Mouse (Mus musculus) E14TG2a.4 (cell line): ENCODE measurements around the gene Cers5.

ENCODE experiments used
- H3K27me3 ChIP-seq: 2 replicates; pipeline ENCODE4 v1.6.1; 2014; ENCODE audit warnings: low read length, control low read depth; ENCODE audit not compliant: insufficient read depth
- H3K36me3 ChIP-seq: 2 replicates; pipeline ENCODE4 v1.6.1; 2014; ENCODE audit warnings: low read length, control low read depth; ENCODE audit not compliant: insufficient read depth
- H3K4me1 ChIP-seq: replicated peaks from 2 replicates; pipeline ENCODE4 v1.6.1; 2014; ENCODE audit warnings: low read depth, low read length, control low read depth
- H3K4me3 ChIP-seq: replicated peaks from 2 replicates; pipeline ENCODE4 v1.5.1; 2014; ENCODE audit warnings: mild to moderate bottlenecking, low read length
- H3K9me3 ChIP-seq: 2 replicates; pipeline ENCODE4 v1.6.1; 2014; ENCODE audit warnings: low read length, control low read depth
- CTCF ChIP-seq: conservative IDR thresholded peaks from 2 replicates; pipeline ENCODE4 v1.5.1; 2014; ENCODE audit warnings: low read length
- NANOG ChIP-seq: IDR thresholded peaks from 2 replicates; pipeline ENCODE4 v1.6.1; 2014; ENCODE audit warnings: borderline replicate concordance, low read length, mixed read lengths
- POU5F1 ChIP-seq: IDR thresholded peaks from 2 replicates; pipeline ENCODE4 v1.6.1; 2014; ENCODE audit warnings: low read length, borderline replicate concordance

Gene Cers5

GRCm38 (mm10) chr15:99772277-99772880 lies 306 bp downstream of the Cers5 start:
- Histone ChIP-seq H3K27me3 (no peaks in the 10 kb centered on the region), H3K4me1 (peaks cover 19% of the 10 kb centered on the region), H3K9me3 (no peaks in the 10 kb centered on the region), H3K4me3 (peak overlapping the region; percentile 88), H3K36me3 (no peaks in the 10 kb centered on the region)
- no peak for TF ChIP-seq CTCF
- no peak for TF ChIP-seq POU5F1
- no peak for TF ChIP-seq NANOG

- H3K9me3 ChIP-seq: no peaks in the 10 kb centered on the region
Measured at GRCm38 (mm10) chr15:99771601-99772276, 946 bp downstream of the Cers5 start.

GRCm38 (mm10) chr15:99771004-99771500 lies 1.6 kb downstream of the Cers5 start:
- peaks cover 25% of the 10 kb centered on the region for H3K4me1 ChIP-seq

More at GRCm38 (mm10) chr15:99771601-99772276, 946 bp downstream of the Cers5 start:
- TF ChIP-seq NANOG: no peak
- peaks cover 19% of the 10 kb centered on the region for H3K4me1 ChIP-seq
- H3K4me3 ChIP-seq: peak overlapping the region; percentile 88
- no peaks in the 10 kb centered on the region for H3K36me3 ChIP-seq
- H3K27me3 ChIP-seq: no peaks in the 10 kb centered on the region

GRCm38 (mm10) chr15:99768761-99769160 lies 3.9 kb downstream of the Cers5 start:
- Histone ChIP-seq H3K36me3 (peaks cover 13% of the 10 kb centered on the region), H3K4me1 (peaks cover 23% of the 10 kb centered on the region), H3K9me3 (no peaks in the 10 kb centered on the region), H3K4me3 (no peak overlapping the region), H3K27me3 (no peaks in the 10 kb centered on the region)
- TF ChIP-seq NANOG (no peak), CTCF (no peak), POU5F1 (no peak)

More at GRCm38 (mm10) chr15:99771004-99771500, 1.6 kb downstream of the Cers5 start:
- Histone ChIP-seq H3K36me3 (no peaks in the 10 kb centered on the region), H3K27me3 (no peaks in the 10 kb centered on the region), H3K9me3 (no peaks in the 10 kb centered on the region), H3K4me3 (peak overlapping the region; percentile 88)
- TF ChIP-seq POU5F1: no peak
- no peak for TF ChIP-seq NANOG
- no peak for TF ChIP-seq CTCF

GRCm38 (mm10) chr15:99767467-99767866 lies 5.2 kb downstream of the Cers5 start:
- Histone ChIP-seq H3K9me3 (no peaks in the 10 kb centered on the region), H3K4me1 (peaks cover 19% of the 10 kb centered on the region), H3K36me3 (peaks cover 13% of the 10 kb centered on the region), H3K27me3 (no peaks in the 10 kb centered on the region), H3K4me3 (no peak overlapping the region)
- TF ChIP-seq NANOG (no peak), CTCF (no peak), POU5F1 (no peak)

- H3K4me3 ChIP-seq: no peak overlapping the region
- H3K9me3 ChIP-seq: no peaks in the 10 kb centered on the region
- TF ChIP-seq NANOG (no peak), POU5F1 (no peak), CTCF (no peak)
Measured at GRCm38 (mm10) chr15:99754204-99754603, 18.5 kb downstream of the Cers5 start.

GRCm38 (mm10) chr15:99740229-99740628 lies 32.5 kb downstream of the Cers5 start:
- Histone ChIP-seq H3K36me3 (peaks cover 90% of the 10 kb centered on the region), H3K27me3 (no peaks in the 10 kb centered on the region), H3K4me3 (no peak overlapping the region), H3K9me3 (no peaks in the 10 kb centered on the region), H3K4me1 (no peaks in the 10 kb centered on the region)
- TF ChIP-seq NANOG (no peak), CTCF (no peak), POU5F1 (no peak)

More at GRCm38 (mm10) chr15:99754204-99754603, 18.5 kb downstream of the Cers5 start:
- Histone ChIP-seq H3K4me1 (no peaks in the 10 kb centered on the region), H3K36me3 (peaks cover 8% of the 10 kb centered on the region; the same call in 1 of the 2 replicates), H3K27me3 (no peaks in the 10 kb centered on the region)

GRCm38 (mm10) chr15:99736675-99737074 lies 36.0 kb downstream of the Cers5 start:
- Histone ChIP-seq H3K4me3 (no peak overlapping the region), H3K9me3 (no peaks in the 10 kb centered on the region), H3K36me3 (peaks cover 89% of the 10 kb centered on the region), H3K4me1 (peaks cover 7% of the 10 kb centered on the region), H3K27me3 (no peaks in the 10 kb centered on the region)
- TF ChIP-seq NANOG: no peak
- no peak for TF ChIP-seq CTCF
- no peak for TF ChIP-seq POU5F1

- H3K36me3 ChIP-seq: peaks cover 79% of the 10 kb centered on the region
- no peaks in the 10 kb centered on the region for H3K9me3 ChIP-seq
- H3K4me1 ChIP-seq: peaks cover 14% of the 10 kb centered on the region
- no peaks in the 10 kb centered on the region for H3K27me3 ChIP-seq
- no peak overlapping the region for H3K4me3 ChIP-seq
- TF ChIP-seq POU5F1 (no peak), CTCF (no peak)
Measured at GRCm38 (mm10) chr15:99735631-99736030, 37.1 kb downstream of the Cers5 start.
